Mouse (Mus musculus): ENCODE measurements around the gene Prr12.

GRCm38 (mm10) chr7:45043307-45043706 is 9.4 kb downstream of the Prr12 start:
- TF ChIP-seq POLR2A (IDR thresholded peaks at IDR 0.05; ENCODE audit: extremely low read depth, insufficient read depth, low read length) (no peak), CTCF (IDR thresholded peaks at IDR 0.05; ENCODE audit: extremely low read depth, insufficient read depth, low read length) (no peak)

Data from cortical plate, adult 2 months (tissue).